Mouse (Mus musculus): ENCODE measurements around the gene Cdk18.
A peak's percentile ranks its signal among the peaks of the same experiment; 100 is the strongest.

The Cdk18 gene

DNA sequence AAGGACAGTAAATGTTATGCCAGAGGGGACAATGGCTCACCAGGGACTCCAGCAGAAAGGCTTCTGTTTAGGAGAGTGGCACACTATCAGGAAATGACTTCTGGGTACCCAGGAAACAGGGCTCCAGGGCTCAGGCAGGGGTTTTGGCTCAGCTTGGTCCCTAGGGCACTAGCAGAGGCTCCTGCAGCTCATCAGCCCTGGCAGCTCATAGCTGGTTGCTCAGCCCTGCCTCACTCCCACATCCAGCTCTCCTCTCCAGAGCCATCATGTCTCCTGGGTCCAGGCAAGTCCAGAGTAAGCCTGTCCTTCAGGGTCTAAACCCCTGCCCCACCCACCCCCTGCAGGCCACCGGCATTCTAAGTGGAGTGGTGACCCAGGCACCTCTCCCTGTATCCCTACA lies 28.1 kb downstream of the Cdk18 start:
- DNase-seq, result no peak

DNA sequence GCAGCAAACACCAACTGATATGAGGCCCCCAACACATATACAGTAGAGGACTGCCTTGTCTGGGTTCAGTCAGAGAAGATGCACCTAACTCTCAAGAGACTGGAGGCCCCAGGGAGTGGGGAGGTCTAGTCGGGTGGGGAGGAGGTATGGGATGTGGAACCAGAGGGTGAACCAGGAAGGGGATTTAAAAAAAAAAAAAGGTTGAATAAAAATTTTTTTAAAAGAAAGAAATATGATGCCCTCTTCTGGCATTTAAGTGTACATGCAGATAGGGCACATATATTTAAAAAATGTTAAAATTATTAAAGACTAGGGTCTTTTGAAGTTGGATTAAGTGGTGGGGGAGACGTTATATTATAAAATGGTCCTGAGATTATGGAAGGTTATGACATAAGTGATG lies 30.1 kb downstream of the Cdk18 start:
- no peak for DNase-seq

GRCm38 (mm10) chr1:132104353-132104752 lies 35.1 kb downstream of the Cdk18 start:
- no peak for DNase-seq

DNA sequence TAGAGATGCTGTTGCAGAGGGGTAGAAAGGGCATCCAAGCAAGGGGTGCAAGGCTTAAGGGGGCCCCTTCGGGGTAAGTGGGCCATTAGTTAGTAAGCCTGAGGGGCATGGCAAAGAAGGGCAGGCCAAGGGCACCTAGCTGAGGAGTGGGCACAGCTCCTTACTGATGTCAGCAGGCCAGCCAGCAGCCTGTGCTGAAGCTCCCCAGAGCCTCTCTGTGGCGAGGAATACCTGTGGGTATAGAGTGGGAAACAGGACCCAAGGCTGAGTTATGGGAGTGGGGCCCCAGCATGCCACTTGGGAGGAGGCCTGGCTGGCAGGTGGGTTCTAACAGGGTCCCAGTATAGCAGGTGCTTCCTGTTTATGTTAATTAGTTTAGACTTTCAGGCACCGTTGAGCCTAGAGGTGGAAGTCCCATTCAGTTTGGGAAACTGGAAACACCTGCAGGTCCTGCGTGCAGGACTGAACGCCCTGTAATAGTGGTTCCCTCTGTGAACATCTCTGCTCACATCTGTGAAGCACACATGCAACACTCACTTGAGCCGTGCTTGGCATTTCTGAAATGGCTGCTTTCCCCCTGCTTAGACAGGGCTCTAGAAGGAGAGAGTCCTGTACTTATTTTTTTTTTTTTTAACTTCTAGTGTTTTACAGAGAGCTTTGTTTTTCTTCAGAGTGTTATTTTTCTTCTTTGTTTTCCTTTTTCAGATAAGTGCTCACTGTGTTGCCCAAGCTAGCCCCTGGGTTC lies 37.4 kb downstream of the Cdk18 start:
- DNase-seq, result peak; percentile 53 to 73

- DNase-seq, result no peak
Observed at GRCm38 (mm10) chr1:132099775-132100174, 39.7 kb downstream of the Cdk18 start.

DNA sequence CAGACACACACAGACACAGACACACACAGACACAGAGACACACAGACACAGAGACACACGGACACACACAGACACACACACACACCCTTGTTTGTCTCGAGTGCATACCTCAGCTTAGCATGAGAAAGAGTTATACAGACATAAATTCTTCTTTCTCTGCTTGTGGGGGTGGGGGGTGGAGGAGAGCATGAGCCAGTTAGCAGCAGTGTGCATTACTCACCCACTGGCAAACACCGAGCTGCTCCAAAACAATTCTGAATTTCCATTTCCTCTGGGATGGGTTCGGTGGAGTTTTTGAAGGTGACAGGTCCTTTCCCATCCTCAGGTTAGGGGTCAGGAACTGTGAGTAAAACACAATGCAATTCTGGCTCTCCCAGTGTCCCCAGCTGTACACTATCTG lies 40.5 kb downstream of the Cdk18 start:
- no peak for DNase-seq

GRCm38 (mm10) chr1:132098076-132098475 lies 41.4 kb downstream of the Cdk18 start:
- DNase-seq, result no peak

DNA sequence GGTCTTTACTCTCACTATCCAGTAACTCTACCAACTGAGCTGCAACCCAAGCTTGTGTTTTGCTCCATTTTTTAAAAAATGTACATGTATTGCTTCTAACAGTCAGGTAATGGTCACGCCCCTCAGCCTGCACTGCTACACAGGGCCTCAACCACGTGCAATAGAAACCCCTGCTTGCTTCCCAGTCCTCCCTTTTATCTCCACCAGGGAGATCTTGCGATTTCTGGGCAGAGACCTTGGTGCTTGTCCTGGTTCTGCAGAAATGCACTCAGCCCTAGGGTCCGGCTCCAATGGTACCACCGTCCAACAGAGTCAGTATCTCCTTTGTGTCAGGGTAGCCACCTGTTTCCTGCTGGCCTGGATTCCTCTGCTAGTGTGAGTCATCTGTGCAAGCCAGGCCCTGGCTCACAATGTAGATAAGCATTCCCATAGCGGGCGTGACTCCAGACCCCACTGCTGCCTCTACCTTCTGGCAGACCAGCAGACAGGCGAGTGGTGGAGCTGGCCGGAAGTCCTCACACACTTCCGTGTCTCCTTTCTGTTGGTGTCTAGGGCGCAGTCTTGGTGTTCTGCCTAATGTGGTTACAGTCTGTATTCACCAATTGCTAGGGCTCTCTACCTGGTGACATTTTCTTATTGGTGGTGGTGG lies 44.0 kb downstream of the Cdk18 start:
- peak in 1 of 2 experiments; percentile 42 for DNase-seq

GRCm38 (mm10) chr1:132093269-132093668 lies 46.2 kb downstream of the Cdk18 start:
- DNase-seq, result no peak

DNA sequence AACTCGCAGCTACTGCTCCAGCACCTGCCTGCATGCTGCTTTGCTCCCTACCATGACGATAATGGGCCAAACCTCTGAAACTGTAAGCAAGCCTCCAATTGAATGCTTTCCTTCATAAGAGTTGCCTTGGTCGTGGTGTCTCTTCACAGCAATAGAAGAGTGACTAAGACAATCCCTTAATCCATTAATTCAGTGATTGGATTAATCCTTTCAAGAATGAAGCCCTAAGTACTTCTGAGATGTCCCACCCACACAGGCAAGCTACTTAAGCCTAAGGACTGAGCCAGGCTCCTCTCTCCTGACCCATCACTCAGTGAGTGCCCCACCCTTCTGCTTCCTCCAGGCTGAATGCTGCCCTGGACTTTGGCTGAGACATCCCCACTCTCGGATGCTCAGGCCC lies 49.2 kb downstream of the Cdk18 start:
- no peak for DNase-seq

GRCm38 (mm10) chr1:132089767-132090166 lies 49.7 kb downstream of the Cdk18 start:
- no peak for DNase-seq

DNA sequence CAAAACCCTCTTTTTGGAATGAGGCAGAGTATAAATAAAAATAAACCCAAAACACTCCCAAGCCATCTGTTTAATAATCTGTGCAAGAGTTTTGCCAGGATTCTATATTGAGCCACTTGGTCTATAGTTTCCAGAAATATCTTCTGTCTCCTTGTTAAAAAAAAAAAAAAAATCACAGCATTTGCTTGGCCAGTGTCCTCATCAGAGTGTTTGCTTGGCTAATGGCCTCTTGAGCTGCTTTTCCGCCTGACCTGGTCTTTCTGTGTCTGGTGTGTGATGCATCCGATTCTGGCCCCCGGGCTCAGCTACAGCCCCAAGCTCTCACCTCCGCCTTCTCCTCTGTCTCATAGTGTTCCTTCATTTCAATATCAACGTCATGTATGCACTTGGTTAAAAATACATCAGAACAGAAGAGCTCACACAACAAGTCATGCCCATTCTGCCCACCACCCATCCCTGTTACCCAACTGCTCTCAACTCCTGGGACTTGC lies 51.3 kb downstream of the Cdk18 start:
- no peak for DNase-seq

DNA sequence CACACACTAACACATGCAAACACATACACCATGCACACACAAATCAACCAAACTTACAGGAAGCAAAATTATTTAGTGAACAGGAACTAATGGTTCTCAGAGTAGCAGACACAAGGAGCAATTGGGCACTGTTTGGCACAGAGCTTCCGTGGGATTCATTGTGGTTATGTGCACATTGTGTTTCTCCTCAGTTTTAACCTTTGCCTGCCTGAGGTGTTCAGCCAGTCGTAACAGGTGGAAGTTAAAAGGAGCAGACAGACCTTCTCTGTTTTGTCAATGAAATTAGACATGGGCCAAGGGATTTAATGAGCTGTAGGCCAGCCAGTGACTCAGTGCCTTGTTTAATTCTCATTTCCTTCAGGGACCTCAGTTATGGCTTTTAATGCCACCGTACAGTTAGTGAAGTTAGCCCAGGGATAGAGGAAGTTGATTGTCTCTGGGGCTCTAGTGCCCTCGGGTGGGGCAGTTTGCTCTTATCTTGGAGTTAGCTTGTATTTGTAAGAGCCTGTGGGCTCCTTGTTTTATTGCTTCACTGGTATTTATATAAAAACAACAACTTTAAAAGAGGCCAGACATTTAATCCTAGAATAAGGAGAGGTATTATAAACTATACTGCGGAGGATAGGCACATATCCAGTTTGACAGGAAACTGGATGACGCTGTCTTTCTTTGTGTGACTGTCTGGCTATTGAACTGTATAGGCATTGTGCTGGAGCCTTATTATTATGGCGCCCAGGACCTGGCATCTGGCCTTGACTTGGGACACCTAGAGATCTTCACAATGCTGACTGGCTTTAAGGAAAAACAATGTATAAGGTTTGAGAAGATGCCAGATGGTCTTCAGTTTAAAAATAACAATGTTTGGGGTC lies 54.1 kb downstream of the Cdk18 start:
- DNase-seq, result no peak

GRCm38 (mm10) chr1:132078413-132078812 lies 61.1 kb downstream of the Cdk18 start:
- no peak for DNase-seq

DNA sequence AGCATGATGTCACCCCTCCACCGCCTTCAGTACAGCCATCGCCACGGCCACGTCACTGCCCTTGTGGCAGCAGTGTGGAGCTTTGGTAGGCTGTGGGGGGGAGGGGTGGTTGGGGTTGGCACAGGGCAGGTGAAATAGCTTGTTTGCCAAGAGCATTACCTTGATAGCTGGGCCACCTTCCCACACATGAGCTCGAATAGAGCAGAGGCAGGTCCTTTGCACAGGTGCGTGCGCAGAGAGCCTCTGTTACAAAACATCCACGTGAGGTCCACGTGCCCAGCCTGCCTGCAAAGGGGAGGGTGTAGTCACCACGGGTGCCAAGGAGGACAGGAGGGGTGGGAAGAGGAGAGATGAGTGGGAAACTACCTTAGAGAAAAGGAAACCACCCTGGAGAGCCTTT lies 63.9 kb downstream of the Cdk18 start:
- DNase-seq, result no peak

- DNase-seq, result no peak
Observed at GRCm38 (mm10) chr1:132070659-132071058, 68.8 kb downstream of the Cdk18 start.

DNA sequence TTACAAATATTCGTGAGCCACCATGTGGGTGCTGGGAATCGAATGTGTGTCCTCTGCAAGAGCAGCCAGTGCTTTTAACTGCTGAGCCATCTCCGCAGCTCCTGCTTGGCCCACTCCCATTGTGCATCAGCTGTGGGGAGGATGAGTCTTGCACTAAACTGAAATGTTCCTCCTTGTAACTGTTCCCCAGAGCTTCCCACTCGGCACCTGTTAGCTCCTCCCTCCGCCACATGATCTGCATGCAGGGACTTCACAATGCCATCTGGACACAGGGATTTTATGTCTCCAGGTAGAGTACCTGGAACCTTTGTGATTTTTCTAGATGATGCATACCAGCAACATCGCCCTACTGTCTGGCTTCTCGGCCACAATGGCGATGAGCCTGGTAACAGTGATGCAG lies 70.0 kb downstream of the Cdk18 start:
- DNase-seq, result no peak

DNA sequence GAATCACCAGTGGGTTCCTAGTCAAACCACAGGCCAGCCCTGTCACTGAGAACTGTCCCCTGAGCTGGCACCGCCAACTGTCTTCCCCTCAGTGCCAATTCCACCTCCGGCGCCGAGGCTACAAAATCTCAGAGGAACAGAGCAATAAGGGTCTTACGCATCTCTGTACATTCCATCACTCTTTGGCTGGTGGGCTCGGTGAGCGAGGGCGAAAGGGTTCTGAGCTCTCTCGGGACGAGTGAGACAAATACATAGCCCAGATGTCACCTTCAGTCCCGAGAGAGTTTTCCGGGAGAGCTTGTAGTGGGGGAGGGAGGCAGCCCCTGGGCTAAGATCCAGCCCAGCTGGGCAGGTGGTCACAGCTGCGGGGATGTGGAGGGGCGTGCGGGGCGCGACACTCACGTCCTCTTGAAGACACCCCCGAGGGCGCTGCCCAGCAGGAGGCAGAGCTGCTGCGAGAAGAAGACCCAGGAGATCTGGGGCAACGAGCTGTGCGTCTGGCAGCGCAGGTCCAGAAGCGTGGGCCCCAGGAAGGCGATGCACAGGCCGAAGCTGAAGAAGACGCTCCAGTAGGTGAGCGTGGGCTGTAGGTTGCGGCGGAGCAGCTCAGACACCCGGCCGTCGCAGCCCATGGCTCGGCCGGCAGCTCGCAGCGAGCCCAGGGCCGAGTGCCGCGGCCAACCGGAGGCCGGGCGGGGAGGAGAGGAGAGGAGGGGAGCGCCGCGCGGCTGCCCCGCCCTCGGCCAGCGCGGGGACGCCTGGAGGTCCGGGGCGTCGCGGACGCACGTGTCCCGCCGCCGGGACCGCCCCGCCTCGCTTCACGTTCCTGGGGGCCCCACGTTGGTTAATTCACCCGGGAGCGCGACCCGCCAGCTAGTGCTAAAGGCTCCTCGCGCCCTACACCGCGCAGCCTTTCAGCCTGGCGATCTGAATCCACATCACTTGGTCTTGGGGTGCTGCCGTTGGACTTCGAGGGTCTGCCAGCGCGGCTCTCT lies 71.9 kb downstream of the Cdk18 start, which contains the start of gene Mfsd4a:
Gene Mfsd4a (minus strand): TSS at position 802 of the 995 bp plus-strand sequence.
- DNase-seq, result peak; percentile 22 to 33

DNA sequence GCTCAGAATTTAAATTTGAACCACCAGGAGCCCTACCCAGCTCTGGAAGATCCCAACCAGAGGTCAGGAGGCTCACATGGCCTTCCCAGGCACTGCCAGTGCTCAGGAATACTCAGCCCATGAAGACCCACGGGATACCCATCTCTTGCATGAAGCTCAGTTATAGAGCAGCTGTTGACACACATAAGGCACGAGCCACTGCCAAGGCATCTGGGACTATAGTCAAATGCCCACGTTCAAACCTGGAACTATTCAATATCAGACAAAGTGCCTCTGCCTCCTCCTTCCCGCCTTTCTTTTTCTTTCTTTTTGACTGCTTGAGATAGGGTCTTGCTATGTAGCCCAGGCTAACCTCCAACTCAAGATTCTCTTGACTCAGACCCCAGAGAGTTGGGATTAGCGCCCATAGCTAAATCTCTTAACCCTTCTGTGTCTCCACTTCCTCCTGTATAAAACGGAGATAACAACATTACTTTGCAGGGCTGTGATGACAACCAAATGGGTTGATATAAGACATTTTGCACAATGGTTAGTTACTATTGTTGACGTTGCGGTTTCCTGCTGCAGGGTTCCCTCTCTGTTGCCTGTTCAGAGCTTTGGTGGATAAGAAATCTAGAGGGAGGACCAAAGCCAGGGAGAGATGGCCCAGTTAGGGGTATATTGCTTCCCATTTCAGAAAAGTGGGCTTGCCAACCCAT lies 73.9 kb downstream of the Cdk18 start:
- DNase-seq, result no peak

DNA sequence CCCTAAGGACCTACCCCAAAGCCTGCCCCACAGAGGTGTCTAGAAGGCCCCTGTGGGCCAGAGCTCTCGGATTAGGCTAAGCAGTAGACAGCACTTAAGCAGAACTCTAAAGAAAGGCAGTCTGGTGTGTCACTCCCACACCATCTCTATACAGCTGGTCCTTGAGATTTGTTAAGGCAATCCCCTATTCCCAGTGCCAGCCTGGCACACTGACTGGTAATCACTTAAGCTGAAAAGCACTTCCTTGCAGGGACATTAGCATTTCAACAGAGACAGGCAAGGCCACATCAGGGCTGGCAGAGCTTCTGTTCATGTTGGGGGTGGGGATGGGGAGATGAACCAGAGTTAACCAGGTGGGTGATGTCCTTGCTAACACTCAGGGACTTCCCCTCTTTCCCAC lies 74.5 kb downstream of the Cdk18 start:
- no peak for DNase-seq

DNA sequence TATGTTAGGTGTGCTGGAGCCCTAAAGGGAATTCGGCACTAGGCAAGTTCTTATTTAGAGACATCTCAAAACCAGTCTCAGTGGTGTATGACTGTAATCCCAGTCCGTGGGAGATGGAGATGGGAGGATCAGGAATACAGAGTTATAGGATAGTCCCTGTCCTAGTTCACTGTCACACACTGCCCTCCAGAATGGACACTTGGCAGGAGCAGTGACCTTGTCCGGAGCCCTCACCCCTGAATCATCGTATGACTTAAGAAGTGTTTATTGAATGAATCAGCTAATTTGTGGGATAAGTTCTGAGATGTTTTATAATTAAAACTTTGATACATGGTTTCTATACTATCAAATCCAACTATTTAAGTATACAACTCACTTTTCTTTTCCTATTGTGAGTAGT lies 76.4 kb downstream of the Cdk18 start:
- DNase-seq, result no peak

Measured in thymus, adult 18-20 months (tissue).